ENCODE assay signal across 21 mouse cellular contexts in the genomic region with DNA sequence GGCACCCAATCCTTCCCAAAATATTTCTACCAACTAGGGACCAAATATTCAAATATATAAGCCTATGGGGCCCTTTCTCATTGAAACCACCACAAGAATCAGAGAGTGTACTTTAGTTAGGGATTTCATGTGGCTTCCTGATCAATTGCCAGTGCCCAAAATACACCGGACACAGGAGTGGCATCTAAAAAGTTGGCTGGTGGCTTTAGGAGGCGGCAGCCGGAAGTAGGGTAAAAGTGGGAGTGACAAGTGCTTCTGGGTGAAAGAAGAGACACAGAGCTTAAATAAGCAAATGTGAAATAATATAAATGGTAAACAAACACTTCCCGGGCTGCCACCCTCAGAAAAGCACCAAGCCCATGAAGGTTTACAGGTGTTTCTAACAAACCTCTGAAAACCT.
"Had no signal": no experiment of that assay in that cellular context is flagged by ENCODE, and none has a peak within 500 bp of the region (broad histone marks: within the 10 kb centered on the region; RNA-seq: fewer than 3 reads in every experiment).

No protein-coding gene starts in this region.

- H3K9me3 ChIP-seq: limb, embryonic 12.5 days; limb, embryonic 15.5 days; midbrain, embryonic 12.5 days; midbrain, embryonic 15.5 days; neural tube, embryonic 13.5 days; stomach, embryonic 15.5 days had no signal

- H3K36me3 ChIP-seq: limb, embryonic 12.5 days; limb, embryonic 15.5 days; midbrain, embryonic 12.5 days; midbrain, embryonic 15.5 days; neural tube, embryonic 13.5 days; stomach, embryonic 15.5 days had no signal

- H3K4me3 ChIP-seq: layer of hippocampus, adult 2 months; limb, embryonic 12.5 days; limb, embryonic 15.5 days; midbrain, embryonic 12.5 days; midbrain, embryonic 15.5 days; neural tube, embryonic 13.5 days; stomach, embryonic 15.5 days had no signal

- H3K4me2 ChIP-seq: limb, embryonic 12.5 days; limb, embryonic 15.5 days; liver, embryonic 11.5 days; lung, embryonic 14.5 days; midbrain, embryonic 12.5 days; midbrain, embryonic 15.5 days; neural tube, embryonic 13.5 days; stomach, embryonic 15.5 days had no signal

- H3K27me3 ChIP-seq: limb, embryonic 12.5 days; limb, embryonic 15.5 days; midbrain, embryonic 12.5 days; midbrain, embryonic 15.5 days; neural tube, embryonic 13.5 days; stomach, embryonic 15.5 days had no signal

- H3K9ac ChIP-seq: limb, embryonic 12.5 days; limb, embryonic 15.5 days; liver, embryonic 14.5 days; liver, postnatal 0 days; lung, embryonic 14.5 days; midbrain, embryonic 12.5 days; midbrain, embryonic 15.5 days; neural tube, embryonic 13.5 days; stomach, embryonic 15.5 days had no signal

- ATAC-seq: liver, postnatal 0 days; lung, postnatal 0 days; midbrain, embryonic 15.5 days had no signal

- DNase-seq: kidney, postnatal 25 days; layer of hippocampus, adult 9-11 months; left cerebral cortex, postnatal 4 days; liver, postnatal 0 days; lung, embryonic 14.5 days; retina, postnatal 1 day; right cerebral cortex, postnatal 25 days; spleen, adult 18-20 months; thymus, postnatal 25 days had no signal

- H3K27ac ChIP-seq: kidney, postnatal 0 days; layer of hippocampus, adult 2 months; limb, embryonic 12.5 days; limb, embryonic 15.5 days; liver, embryonic 14.5 days; macrophage; midbrain, embryonic 12.5 days; midbrain, embryonic 15.5 days; neural tube, embryonic 13.5 days; stomach, embryonic 15.5 days had no signal
